Mouse (Mus musculus): ENCODE data around the gene Cradd. TPM values are rescaled to one million over a fixed set of nuclear protein-coding genes. Genes with fewer than 3 reads are reported as not detected.
A peak's percentile ranks its signal among the peaks of the same experiment; 100 is the strongest.

Gene Cradd
- total RNA-seq, 2 experiments from 2014 or later, result 10.5 TPM

DNA sequence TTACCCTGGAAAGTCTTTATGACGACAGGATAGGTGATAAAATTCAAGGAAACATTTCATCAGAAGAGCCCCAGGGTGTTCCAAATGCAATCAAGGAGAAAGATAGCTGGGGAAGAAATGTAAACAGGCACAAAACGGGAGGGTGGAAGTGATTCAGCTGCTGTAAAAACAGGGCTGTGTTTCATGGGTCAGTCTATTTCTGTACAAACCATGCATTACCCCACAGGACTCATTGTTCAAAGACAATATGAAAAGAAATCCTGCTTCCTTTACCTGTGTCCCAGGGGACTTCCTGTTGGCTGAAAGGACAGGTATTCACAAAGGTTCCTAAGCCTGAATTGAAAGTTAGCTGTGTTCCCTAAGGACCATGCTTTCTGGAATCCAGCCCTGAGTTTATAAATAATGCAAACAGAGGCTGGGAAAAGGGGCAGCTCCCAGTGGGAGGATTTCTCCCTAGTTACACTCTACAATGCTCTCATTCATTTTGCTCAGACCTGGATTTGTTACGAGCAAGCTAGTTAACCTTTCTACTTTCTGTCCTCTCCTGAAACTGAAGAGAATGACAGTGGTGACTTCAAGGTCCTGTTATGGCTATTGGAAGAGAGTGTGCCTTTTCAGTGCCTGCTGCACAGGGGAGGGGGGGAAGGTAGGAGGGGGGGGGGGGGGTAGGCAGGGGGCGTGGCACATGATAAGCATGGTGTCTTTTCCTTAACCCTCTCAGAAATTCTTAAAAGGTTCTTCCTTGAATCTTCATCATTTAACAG lies 13.0 kb upstream of the Cradd start:
- intact Hi-C loops (cut with DNase I), result loop anchor here (2.0 to 5.0 kb wide), 2 partner anchors 50 to 80 kb away; partner anchors contain the start of gene Socs2
- DNase-seq, result peak; percentile 27 to 52

DNA sequence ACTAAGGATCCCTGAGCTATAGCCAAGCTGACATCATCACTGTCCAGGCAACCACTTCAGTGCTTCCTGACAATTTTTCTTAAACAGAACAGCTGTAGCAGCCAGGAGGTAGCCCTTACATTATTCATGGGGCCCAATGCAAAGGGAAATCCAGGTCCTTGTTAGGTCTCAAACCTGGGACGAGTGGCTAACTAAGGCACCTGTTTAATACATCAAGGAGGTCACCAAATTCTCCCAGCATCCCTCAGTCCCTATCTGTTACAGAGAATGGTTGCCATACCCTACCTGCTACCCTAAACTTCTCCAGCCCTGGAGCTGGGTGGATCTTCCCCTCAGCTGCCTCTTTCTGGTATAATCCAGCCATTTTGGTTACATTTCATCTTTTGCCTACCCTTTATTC lies 10.9 kb upstream of the Cradd start:
- no peak for DNase-seq
- intact Hi-C loops (cut with DNase I), result loop anchor here (5.0 kb wide), 1 partner anchor 52 kb away; no protein-coding TSS in a partner anchor

DNA sequence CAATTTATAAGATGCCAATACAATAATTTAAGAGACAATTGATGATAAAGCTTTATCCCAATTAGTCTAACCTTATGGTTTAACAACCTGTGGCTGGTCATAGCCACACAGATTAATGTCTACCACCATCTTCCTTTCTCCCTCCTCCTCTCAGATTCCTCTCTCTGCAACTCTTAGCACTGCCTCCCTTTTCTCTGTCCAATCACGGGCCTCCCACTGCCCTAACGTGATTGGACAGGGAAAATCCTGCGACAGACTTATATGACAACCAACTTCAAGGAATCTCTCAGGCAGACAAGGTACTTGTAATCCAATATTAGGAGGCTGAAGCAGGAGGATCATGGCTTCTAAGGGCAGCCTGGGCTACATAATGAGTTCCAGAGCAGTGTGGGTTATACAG lies 8.7 kb upstream of the Cradd start:
- DNase-seq, result no peak
- intact Hi-C loops (cut with DNase I), result no loop called here

- intact Hi-C loops (cut with DNase I), result no loop called here
- DNase-seq, result no peak
These were observed 6.7 kb upstream of the Cradd start for GRCm38 (mm10) chr10:95330375-95331363.

GRCm38 (mm10) chr10:95329884-95330283 lies 6.0 kb upstream of the Cradd start:
- DNase-seq, result no peak
- intact Hi-C loops (cut with DNase I), result no loop called here

DNA sequence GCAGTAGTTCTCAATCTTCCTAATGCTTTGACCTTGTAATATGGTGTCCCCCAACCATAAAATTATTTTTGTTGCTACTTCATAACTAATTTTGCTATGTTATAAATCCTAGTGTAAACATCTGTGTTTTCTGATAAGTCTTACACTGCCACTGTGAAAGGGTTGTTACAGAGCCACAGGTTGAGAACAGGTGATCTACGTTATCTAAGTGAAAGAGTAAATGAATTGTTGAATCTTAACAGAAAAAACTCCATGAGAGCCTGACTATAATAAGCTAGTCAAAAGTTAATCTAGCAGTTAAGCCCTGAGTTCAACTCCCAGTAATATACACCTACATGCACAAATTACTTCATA lies 322 bp upstream of the Cradd start:
- no peak for DNase-seq

DNA sequence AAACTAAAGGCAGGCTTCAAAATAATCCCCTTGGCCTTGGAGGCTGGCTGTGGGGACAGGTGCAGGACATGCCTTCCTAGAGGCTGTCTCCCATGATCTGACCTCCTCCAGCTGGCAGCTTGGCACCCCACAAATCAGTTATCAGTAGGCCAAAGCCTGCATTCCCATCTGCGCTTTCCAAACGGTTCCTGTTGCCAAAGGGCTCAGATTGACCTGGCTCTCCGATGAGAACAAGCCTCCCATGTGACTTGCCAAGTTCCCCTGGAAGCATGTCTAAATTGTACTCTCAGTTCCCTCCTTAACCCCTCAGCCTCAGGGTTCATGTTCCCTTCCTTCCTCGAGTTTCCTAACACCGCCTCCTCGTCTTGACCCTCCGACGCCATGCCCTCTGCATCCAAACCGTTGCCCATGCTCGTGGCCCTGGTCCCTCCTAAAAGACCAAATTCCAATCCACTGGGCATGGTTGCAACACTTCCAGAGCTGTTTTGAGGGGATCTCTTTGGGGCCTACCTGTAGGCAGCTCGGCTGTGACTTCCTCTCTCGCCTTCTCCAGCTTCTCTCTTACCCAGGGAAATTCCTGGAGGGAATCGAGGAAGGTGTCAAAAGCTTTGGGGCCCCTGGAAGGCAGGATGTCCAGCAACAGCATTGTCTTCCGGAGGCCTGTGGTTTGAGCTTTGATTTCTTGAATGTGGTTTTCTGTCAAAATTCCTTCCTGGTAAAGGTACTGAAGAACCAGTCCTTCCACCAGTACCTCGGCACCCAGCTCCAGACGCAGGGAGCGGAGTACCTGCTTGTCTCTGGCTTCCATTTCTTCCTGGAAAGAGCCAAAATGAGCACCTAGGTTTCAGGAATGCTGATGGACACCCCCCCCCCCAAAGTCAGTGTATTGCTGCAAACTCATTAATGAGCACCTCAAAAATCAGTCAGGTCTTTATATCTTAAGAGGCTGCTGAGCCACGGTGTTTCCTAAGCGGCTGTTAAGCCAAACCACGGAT lies 1.6 kb downstream of the Cradd start:
- intact Hi-C loops (cut with DNase I), result loop anchor here (2.0 to 5.0 kb wide), 5 partner anchors 58 to 330 kb away; partner anchors contain the start of gene Socs2
- DNase-seq, result peak; percentile 73 to 82

More for the DNA sequence above, 322 bp upstream of the Cradd start:
- intact Hi-C loops (cut with DNase I), result loop anchor here (2.0 to 5.0 kb wide), 3 partner anchors 65 to 332 kb away; no protein-coding TSS in a partner anchor

- intact Hi-C loops (cut with DNase I), result loop anchor here (5.0 kb wide), 2 partner anchors 102 to 158 kb away; no protein-coding TSS in a partner anchor
- no peak for DNase-seq
These were observed 4.9 kb downstream of the Cradd start for GRCm38 (mm10) chr10:95319001-95319400.

DNA sequence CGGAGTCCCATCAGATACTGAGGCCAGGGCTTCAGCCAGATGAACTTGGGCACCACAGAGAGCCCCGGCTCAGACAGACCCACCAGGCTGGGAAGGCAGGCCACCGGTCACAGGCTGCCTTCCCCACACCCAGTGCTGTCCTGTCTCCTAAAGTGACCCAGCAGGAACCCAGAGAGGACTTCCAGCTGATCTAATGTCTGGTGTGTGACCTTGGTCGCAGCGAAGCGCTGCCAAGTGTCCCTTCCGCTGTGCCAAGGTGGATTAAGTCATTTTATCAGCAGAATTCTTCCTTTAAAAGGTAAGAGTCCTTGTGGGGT lies 5.6 kb downstream of the Cradd start:
- DNase-seq, result peak in 1 of 2 experiments; percentile 77
- intact Hi-C loops (cut with DNase I), result loop anchor here (5.0 kb wide), 2 partner anchors 101 to 159 kb away; no protein-coding TSS in a partner anchor

GRCm38 (mm10) chr10:95317581-95318391 lies 6.1 kb downstream of the Cradd start:
- intact Hi-C loops (cut with DNase I), result loop anchor here (5.0 kb wide), 2 partner anchors 100 to 160 kb away; no protein-coding TSS in a partner anchor
- peak; percentile 68 to 72 for DNase-seq

DNA sequence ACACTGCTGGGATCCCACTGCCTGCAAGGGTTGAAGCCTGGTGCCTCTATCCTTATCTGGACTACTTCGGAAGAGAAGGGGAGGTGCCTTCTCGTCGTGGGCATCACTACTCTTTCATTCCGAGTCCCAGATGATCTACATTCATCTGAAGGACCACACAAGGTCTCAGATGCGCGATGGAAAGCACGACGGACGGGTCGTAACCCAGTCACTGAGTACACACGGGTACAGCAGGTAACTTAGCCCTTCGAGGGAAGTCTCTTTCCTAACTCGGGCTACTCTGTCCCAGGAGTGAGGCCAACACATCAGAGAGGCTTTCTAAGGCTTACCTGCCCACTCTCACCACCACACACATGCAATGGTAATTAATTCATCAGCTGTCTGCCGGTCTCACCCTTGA lies 6.8 kb downstream of the Cradd start:
- no peak for DNase-seq
- intact Hi-C loops (cut with DNase I), result loop anchor here (5.0 kb wide), 2 partner anchors 100 to 160 kb away; no protein-coding TSS in a partner anchor

- intact Hi-C loops (cut with DNase I), result loop anchor here (5.0 kb wide), 2 partner anchors 99 to 161 kb away; no protein-coding TSS in a partner anchor
- DNase-seq, result no peak
These were observed 7.3 kb downstream of the Cradd start for GRCm38 (mm10) chr10:95316675-95317074.

- DNase-seq, result no peak
- intact Hi-C loops (cut with DNase I), result loop anchor here (5.0 kb wide), 2 partner anchors 99 to 161 kb away; no protein-coding TSS in a partner anchor
These were observed 8.0 kb downstream of the Cradd start for GRCm38 (mm10) chr10:95315801-95316474.

DNA sequence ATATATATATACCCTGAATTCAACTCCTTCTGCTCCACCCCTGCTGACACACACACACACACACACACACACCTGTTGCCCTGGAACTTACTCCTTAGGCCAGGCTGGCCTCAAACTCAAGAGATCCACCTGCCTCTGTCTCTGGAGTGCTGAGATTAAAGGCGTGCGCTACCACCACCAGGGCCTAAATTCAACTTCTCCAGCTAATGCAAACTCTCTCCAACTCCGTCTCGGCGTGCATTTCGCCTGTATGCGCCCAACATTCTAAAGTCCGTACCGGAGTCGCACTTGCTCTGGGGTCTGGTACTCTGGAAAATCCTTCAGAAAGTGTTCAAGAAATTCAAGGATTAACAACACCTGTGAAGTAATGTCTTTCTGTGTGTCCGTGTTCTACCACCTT lies 8.6 kb downstream of the Cradd start:
- intact Hi-C loops (cut with DNase I), result loop anchor here (5.0 kb wide), 2 partner anchors 98 to 162 kb away; no protein-coding TSS in a partner anchor
- no peak for DNase-seq

- no peak for DNase-seq
These were observed 9.9 kb downstream of the Cradd start for GRCm38 (mm10) chr10:95314019-95314418.

DNA sequence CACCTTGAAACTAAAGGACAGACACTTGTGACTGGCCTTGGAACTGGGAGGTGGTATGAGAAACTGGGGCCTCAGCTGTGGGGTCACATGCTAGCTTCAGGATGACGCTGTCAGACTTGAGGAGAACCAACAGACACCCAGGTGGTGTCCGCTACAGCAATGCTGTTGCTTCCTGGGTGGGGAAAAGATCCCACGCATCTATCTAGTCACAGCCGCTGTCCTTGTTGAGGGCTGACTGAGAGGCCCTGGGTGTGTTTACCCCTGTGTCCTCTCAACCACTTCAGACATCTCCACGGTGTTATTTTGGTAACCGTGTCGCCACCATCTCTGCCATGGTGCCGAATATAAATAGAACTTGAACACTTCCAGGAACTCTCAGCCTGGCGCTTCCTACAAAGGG lies 10.4 kb downstream of the Cradd start:
- intact Hi-C loops (cut with DNase I), result loop anchor here (5.0 kb wide), 1 partner anchor 46 kb away; no protein-coding TSS in a partner anchor
- DNase-seq, result no peak

More at GRCm38 (mm10) chr10:95314019-95314418, 9.9 kb downstream of the Cradd start:
- intact Hi-C loops (cut with DNase I), result loop anchor here (5.0 kb wide), 1 partner anchor 47 kb away; no protein-coding TSS in a partner anchor

DNA sequence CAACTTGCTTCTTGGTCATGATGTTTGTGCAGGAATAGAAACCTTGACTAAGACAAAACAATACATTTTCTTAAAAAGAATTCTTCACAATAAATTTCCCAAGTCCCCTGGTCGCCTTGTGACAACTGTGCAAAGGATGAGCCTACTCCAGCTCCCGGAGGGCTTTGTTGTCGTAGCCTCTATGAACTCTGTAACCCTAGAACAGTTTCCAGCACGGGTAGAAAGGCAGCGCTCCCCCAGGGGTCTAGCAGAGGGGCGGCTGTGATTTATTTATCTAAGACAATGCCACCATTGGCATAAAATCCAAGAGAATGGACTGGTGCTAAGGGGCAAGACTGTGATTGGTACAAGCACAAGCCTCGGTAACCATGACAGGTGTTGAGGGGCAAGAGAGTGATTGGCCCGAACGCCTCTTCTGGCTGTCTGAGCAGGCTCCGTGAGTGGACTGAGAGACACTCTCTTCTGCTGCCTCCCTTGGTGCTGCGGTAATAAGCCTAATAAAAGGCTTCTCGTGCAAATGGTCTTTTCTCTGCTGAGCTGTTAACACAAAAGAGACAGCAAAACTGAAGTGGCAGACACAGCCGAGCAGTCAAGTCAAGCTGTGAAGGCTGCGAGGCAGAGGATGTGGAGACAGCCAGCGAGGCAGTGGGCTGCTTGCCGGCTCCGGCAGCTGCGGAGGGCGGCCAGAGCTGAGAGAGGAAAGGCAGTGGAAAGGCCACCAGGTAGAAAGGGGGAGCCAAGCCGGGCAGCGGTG lies 13.1 kb downstream of the Cradd start:
- intact Hi-C loops (cut with DNase I), result loop anchor here (5.0 kb wide), 1 partner anchor 44 kb away; no protein-coding TSS in a partner anchor

More for the DNA sequence above, 13.1 kb downstream of the Cradd start:
- DNase-seq, result no peak
